Mouse (Mus musculus) monocyte, adult 2 months (primary cell): ENCODE measurements at regions not wholly inside any gene's neighbourhood (a gene's known extent, or its start where the extent isn't known, plus 50 kb on each side); places are given as distances from the start of the nearest gene placed in this dataset.
"Not testable (repeated sequence)": the region's sequence is repeated elsewhere in the genome, so short reads cannot be mapped to it uniquely, and the experiment has no call there.

ENCODE experiments used
- DNase-seq, 2 experiments: peaks; one replicate each; pipeline ENCODE4 v3.0.0; 2022; ENCODE audit warnings: low spot score in 2 of 2, low read depth in 1 of 2

GRCm38 (mm10) chr17:29430401-29430800 lies 60.2 kb upstream of the Pim1 start:
- DNase-seq: no peak

- DNase-seq: no peak
Observed at GRCm38 (mm10) chr17:29430806-29431205, 59.7 kb upstream of the Pim1 start.

GRCm38 (mm10) chr17:29431553-29432297 lies 58.8 kb upstream of the Pim1 start:
- DNase-seq: peak; percentile 84 to 92

GRCm38 (mm10) chr17:29432666-29433065 lies 57.9 kb upstream of the Pim1 start:
- no peak for DNase-seq

- DNase-seq: no peak
Observed at GRCm38 (mm10) chr17:29433370-29433769, 57.2 kb upstream of the Pim1 start.

- DNase-seq: peak in 1 of 2 experiments; percentile 64
Observed at GRCm38 (mm10) chr17:29434074-29434944, 56.2 kb upstream of the Pim1 start.

- DNase-seq: peak; percentile 52 to 65
Observed at GRCm38 (mm10) chr17:29435345-29436006, 55.1 kb upstream of the Pim1 start.

- DNase-seq: not testable (repeated sequence)
Observed at GRCm38 (mm10) chr17:29436484-29436870, 54.1 kb upstream of the Pim1 start.

GRCm38 (mm10) chr17:29436871-29437534 lies 53.5 kb upstream of the Pim1 start:
- peak; percentile 74 to 92 for DNase-seq

GRCm38 (mm10) chr17:29437535-29438324 lies 52.8 kb upstream of the Pim1 start:
- no peak for DNase-seq

GRCm38 (mm10) chr17:29438347-29439235 lies 52.0 kb upstream of the Pim1 start:
- no peak for DNase-seq

- no peak for DNase-seq
Observed at GRCm38 (mm10) chr17:29439992-29440391, 50.6 kb upstream of the Pim1 start.

GRCm38 (mm10) chr17:29440490-29440889 lies 50.1 kb upstream of the Pim1 start:
- no peak for DNase-seq
